Mouse (Mus musculus) testis, adult 2 months (tissue): ENCODE measurements around the gene Plac9a.
"Not testable (repeated sequence)": the region's sequence is repeated elsewhere in the genome, so short reads cannot be mapped to it uniquely, and the experiment has no call there.

Source experiments
- CTCF ChIP-seq: fragments of 200-500 bp; IDR thresholded peaks from 2 replicates; pipeline ENCODE4 v1.5.1; 2012; ENCODE audit warnings: low read depth, mild to moderate bottlenecking, inconsistent platforms, low read length, moderate library complexity; ENCODE audit not compliant: control insufficient read depth, insufficient read depth, insufficient replicate concordance
- POLR2A ChIP-seq: fragments of 200-500 bp; IDR thresholded peaks from 2 replicates; pipeline ENCODE4 v1.6.1; 2012; ENCODE audit warnings: low read depth, mild to moderate bottlenecking, inconsistent platforms, low read length, moderate library complexity; ENCODE audit not compliant: control insufficient read depth

DNA sequence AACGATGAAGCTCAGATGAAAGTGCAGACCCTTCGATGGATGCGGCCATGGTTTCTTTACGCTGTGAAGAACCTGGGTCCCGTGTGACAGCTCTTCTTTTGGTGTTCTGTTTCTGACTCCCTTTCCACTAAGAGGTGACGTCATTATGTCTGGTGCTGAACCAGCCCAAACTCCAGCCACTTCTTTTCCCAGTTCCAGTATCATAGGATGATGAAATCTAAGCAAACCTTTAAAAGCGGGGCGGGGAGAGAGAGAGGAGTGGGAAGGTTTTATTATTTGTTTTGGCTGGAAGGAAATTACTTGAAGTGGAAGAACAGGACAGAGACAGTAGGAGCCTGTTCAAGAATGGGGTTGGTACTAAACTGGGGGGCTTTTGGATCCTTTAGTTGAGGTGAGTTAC lies 35.1 kb upstream of the Plac9a start, which contains the start of gene Cphx1:
- TF ChIP-seq POLR2A, CTCF: not testable (repeated sequence)
